Mouse (Mus musculus): ENCODE measurements around the gene Bpifb1. TPM values are rescaled to one million over a fixed set of nuclear protein-coding genes. Genes with fewer than 3 reads are reported as not detected.
A peak's percentile ranks its signal among the peaks of the same experiment; 100 is the strongest.
"Not testable (repeated sequence)": the region's sequence is repeated elsewhere in the genome, so short reads cannot be mapped to it uniquely, and the experiment has no call there.

The Bpifb1 gene
- 0.39 TPM in 1 of 2 replicates, not detected in the other for polyA plus RNA-seq (2016; fragmentation: Nextera tagmentation; extraction: Ambion mirVana)

GRCm38 (mm10) chr2:154190546-154191258, at the start of gene Bpifb1:
Bpifb1 (plus strand) TSS chr2:154190818.
- Histone ChIP-seq H3K27ac (no peak within 1 kb of the TSS), H3K4me3 (no peak within 1 kb of the TSS), H3K4me1 (peaks cover 19% of the 10 kb centered on the region), H3K27me3 (ENCODE audit: insufficient read depth, poor library complexity, severe bottlenecking) (no peaks in the 10 kb centered on the region), H3K9me3 (no peaks in the 10 kb centered on the region), H3K36me3 (no peaks in the 10 kb centered on the region)
- no peak for DNase-seq (ENCODE audit: low spot score)
- 77% methylated on average over 11 of the region's 11 CpGs for WGBS

- Histone ChIP-seq H3K4me1 (no peaks in the 10 kb centered on the region), H3K9me3 (no peaks in the 10 kb centered on the region), H3K27me3 (ENCODE audit: insufficient read depth, poor library complexity, severe bottlenecking) (no peaks in the 10 kb centered on the region), H3K4me3 (no peak within 1 kb of the TSS), H3K27ac (no peak within 1 kb of the TSS), H3K36me3 (no peaks in the 10 kb centered on the region)
- 70% methylated on average over 4 of the region's 4 CpGs for WGBS
- DNase-seq (ENCODE audit: low spot score) = no peak
Measured at GRCm38 (mm10) chr2:154142580-154142979, 48.0 kb upstream of the Bpifb1 start, which contains the start of gene Bpifa1. Bpifa1 (plus strand) TSS chr2:154142880.

DNA sequence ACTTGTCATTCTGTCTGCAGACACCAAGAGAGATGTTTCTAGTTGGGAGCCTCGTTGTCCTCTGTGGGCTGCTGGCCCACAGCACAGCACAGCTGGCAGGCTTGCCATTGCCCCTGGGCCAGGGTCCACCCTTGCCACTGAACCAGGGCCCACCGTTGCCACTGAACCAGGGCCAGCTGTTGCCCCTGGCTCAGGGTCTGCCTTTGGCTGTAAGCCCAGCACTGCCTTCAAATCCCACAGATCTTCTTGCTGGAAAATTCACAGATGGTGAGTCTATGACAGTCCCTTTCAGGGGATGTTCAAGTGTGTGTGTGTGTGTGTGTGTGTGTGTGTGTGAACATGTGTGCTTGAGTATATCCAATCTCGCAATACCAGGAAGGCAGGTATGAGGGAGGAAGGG, 46.9 kb upstream of the Bpifb1 start:
- H3K27ac ChIP-seq = no peak overlapping the region
- no peaks in the 10 kb centered on the region for H3K9me3 ChIP-seq
- H3K4me3 ChIP-seq = no peak overlapping the region
- peak; percentile 54 for DNase-seq (ENCODE audit: low spot score)
- WGBS = 73% methylated on average over 3 of the region's 3 CpGs
- no peaks in the 10 kb centered on the region for H3K4me1 ChIP-seq
- no peaks in the 10 kb centered on the region for H3K36me3 ChIP-seq
- H3K27me3 ChIP-seq (ENCODE audit: insufficient read depth, poor library complexity, severe bottlenecking) = no peaks in the 10 kb centered on the region

- 72% methylated on average over 4 of the region's 4 CpGs for whole genome bisulfite sequencing
- DNase-seq (ENCODE audit: low spot score) = peak; percentile 57
- no peaks in the 10 kb centered on the region for H3K27me3 ChIP-seq (ENCODE audit: insufficient read depth, poor library complexity, severe bottlenecking)
Measured at GRCm38 (mm10) chr2:154147496-154147895, 43.1 kb upstream of the Bpifb1 start.

GRCm38 (mm10) chr2:154158433-154158832, 32.2 kb upstream of the Bpifb1 start:
- 30% methylated on average over 3 of the region's 3 CpGs for WGBS
- peaks cover 6% of the 10 kb centered on the region; the same call in 1 of the 2 replicates for H3K9me3 ChIP-seq
- H3K36me3 ChIP-seq = no peaks in the 10 kb centered on the region
- no peak overlapping the region for H3K4me3 ChIP-seq
- no peak for DNase-seq (ENCODE audit: low spot score)
- H3K27ac ChIP-seq = no peak overlapping the region
- H3K4me1 ChIP-seq = no peaks in the 10 kb centered on the region
- H3K27me3 ChIP-seq (ENCODE audit: insufficient read depth, poor library complexity, severe bottlenecking) = no peaks in the 10 kb centered on the region

More at GRCm38 (mm10) chr2:154147496-154147895, 43.1 kb upstream of the Bpifb1 start:
- no peak overlapping the region for H3K27ac ChIP-seq
- no peak overlapping the region for H3K4me3 ChIP-seq
- no peaks in the 10 kb centered on the region for H3K4me1 ChIP-seq
- H3K9me3 ChIP-seq = no peaks in the 10 kb centered on the region
- no peaks in the 10 kb centered on the region for H3K36me3 ChIP-seq

DNA sequence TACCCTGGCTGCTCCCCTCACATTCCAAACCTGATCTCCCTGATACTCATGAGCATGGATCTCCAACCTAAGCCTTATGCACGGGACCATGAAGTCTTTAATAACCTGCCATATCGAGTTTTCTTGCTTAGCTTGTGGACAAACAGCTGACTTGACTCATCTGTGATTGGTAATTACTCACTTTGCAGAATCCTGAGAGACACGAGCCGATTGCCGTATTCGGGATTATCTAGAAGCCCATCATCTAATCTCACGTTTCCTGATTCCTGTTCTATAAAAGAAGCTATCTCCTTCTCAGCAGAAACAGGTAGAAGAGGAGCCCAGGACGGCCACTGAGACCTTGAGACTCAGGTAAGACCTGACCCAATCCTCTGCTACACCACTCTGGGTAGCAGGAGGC, 28.3 kb upstream of the Bpifb1 start, which contains the start of gene Bpifa5:
Gene Bpifa5, plus strand, starts transcription at position 301 of the 400 bp plus-strand sequence.
- H3K27ac ChIP-seq = no peak within 1 kb of the TSS
- no peak for DNase-seq (ENCODE audit: low spot score)

DNA sequence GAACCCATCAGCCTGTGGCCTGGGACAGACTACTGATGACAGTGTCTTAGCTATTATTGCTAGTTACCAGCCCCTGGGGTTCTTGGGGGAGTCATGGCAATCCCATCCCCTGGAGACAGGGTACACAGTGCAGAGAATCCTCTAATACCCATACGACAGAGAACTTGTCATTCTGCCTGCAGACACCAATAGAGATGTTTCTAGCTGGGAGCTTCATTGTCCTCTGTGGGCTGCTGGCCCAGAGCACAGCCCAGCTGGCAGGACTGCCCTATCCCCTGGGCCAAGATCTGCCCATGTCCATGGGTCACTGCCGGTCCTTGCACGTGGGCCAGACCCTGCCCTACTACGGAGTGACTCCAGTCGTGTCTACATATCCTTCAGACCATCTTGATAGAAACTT, 27.3 kb upstream of the Bpifb1 start:
- Histone ChIP-seq H3K27ac (no peak overlapping the region), H3K27me3 (ENCODE audit: insufficient read depth, poor library complexity, severe bottlenecking) (no peaks in the 10 kb centered on the region), H3K4me3 (no peak overlapping the region), H3K9me3 (peaks cover 6% of the 10 kb centered on the region; the same call in 1 of the 2 replicates), H3K36me3 (no peaks in the 10 kb centered on the region), H3K4me1 (no peaks in the 10 kb centered on the region)
- no peak for DNase-seq (ENCODE audit: low spot score)
- 80% methylated on average over 5 of the region's 5 CpGs for WGBS

More for the DNA sequence above, 28.3 kb upstream of the Bpifb1 start, which contains the start of gene Bpifa5:
- Histone ChIP-seq H3K27me3 (ENCODE audit: insufficient read depth, poor library complexity, severe bottlenecking) (no peaks in the 10 kb centered on the region), H3K4me3 (no peak within 1 kb of the TSS), H3K36me3 (no peaks in the 10 kb centered on the region), H3K9me3 (peaks cover 6% of the 10 kb centered on the region; the same call in 1 of the 2 replicates), H3K4me1 (no peaks in the 10 kb centered on the region)
- WGBS = 70% methylated on average over 8 of the region's 8 CpGs

GRCm38 (mm10) chr2:154169172-154169571, 21.4 kb upstream of the Bpifb1 start:
- Histone ChIP-seq H3K36me3 (no peaks in the 10 kb centered on the region), H3K27ac (no peak overlapping the region), H3K9me3 (no peaks in the 10 kb centered on the region), H3K27me3 (ENCODE audit: insufficient read depth, poor library complexity, severe bottlenecking) (peaks cover 13% of the 10 kb centered on the region), H3K4me3 (no peak overlapping the region), H3K4me1 (no peaks in the 10 kb centered on the region)
- no peak for DNase-seq (ENCODE audit: low spot score)
- WGBS = 63% methylated on average over 3 of the region's 3 CpGs

GRCm38 (mm10) chr2:154171621-154172020, 19.0 kb upstream of the Bpifb1 start:
- WGBS = 70% methylated on average over 6 of the region's 6 CpGs
- DNase-seq (ENCODE audit: low spot score) = no peak

DNA sequence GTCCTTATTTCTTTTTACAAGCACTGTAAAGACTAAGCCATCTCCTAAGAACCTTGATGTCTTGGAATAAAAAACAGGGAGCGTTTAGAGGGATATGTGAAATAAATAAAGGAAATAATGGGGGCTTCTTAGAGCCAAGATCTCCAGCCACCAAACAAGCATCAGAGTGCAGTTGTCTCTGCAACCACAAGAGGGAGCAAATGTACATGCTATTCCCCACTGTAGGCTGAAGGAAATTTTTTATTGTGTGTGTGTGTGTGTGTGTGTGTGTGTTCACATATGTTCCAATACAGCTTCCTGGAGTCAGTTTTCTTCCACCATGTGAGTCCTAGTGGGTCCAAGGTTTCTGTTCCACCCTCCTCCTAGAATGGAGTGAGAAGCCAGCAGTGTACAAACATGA, 17.3 kb upstream of the Bpifb1 start:
- Histone ChIP-seq H3K27ac (no peak overlapping the region), H3K4me3 (no peak overlapping the region), H3K27me3 (ENCODE audit: insufficient read depth, poor library complexity, severe bottlenecking) (peaks cover 13% of the 10 kb centered on the region), H3K4me1 (no peaks in the 10 kb centered on the region), H3K36me3 (no peaks in the 10 kb centered on the region), H3K9me3 (no peaks in the 10 kb centered on the region)
- DNase-seq (ENCODE audit: low spot score) = no peak
- 44% methylated on average over 1 of the region's 1 CpGs for WGBS

More at GRCm38 (mm10) chr2:154171621-154172020, 19.0 kb upstream of the Bpifb1 start:
- H3K36me3 ChIP-seq = no peaks in the 10 kb centered on the region
- no peaks in the 10 kb centered on the region for H3K9me3 ChIP-seq
- H3K27ac ChIP-seq = no peak overlapping the region
- H3K27me3 ChIP-seq (ENCODE audit: insufficient read depth, poor library complexity, severe bottlenecking) = peaks cover 13% of the 10 kb centered on the region
- H3K4me1 ChIP-seq = no peaks in the 10 kb centered on the region
- no peak overlapping the region for H3K4me3 ChIP-seq

- not testable (repeated sequence) for H3K4me3 ChIP-seq; H3K36me3 ChIP-seq; H3K4me1 ChIP-seq; H3K27ac ChIP-seq; H3K9me3 ChIP-seq; DNase-seq (ENCODE audit: low spot score); H3K27me3 ChIP-seq (ENCODE audit: insufficient read depth, poor library complexity, severe bottlenecking)
- WGBS = 82% methylated on average over 7 of the region's 7 CpGs
Measured at GRCm38 (mm10) chr2:154181900-154182299, 8.7 kb upstream of the Bpifb1 start.

GRCm38 (mm10) chr2:154183061-154183460, 7.6 kb upstream of the Bpifb1 start:
- H3K4me3 ChIP-seq; H3K4me1 ChIP-seq; H3K27ac ChIP-seq; H3K27me3 ChIP-seq (ENCODE audit: insufficient read depth, poor library complexity, severe bottlenecking); DNase-seq (ENCODE audit: low spot score); H3K9me3 ChIP-seq; H3K36me3 ChIP-seq: not testable (repeated sequence)
- WGBS = 75% methylated on average over 4 of the region's 4 CpGs

GRCm38 (mm10) chr2:154185319-154185718, 5.3 kb upstream of the Bpifb1 start:
- Histone ChIP-seq H3K9me3 (no peaks in the 10 kb centered on the region), H3K36me3 (no peaks in the 10 kb centered on the region), H3K27me3 (ENCODE audit: insufficient read depth, poor library complexity, severe bottlenecking) (no peaks in the 10 kb centered on the region), H3K4me3 (no peak overlapping the region), H3K4me1 (no peaks in the 10 kb centered on the region), H3K27ac (no peak overlapping the region)
- 89% methylated on average over 6 of the region's 6 CpGs for WGBS
- no peak for DNase-seq (ENCODE audit: low spot score)

Measured in heart, embryonic 10.5 days (tissue).